Mouse (Mus musculus) frontal cortex, postnatal 14 days (tissue): Measurements from ENCODE around the gene Lrp6.

Experiments used
- DNase-seq, 2 experiments: peaks; one replicate each; pipeline ENCODE4 v3.0.0; 2022; ENCODE audit warnings: low spot score in 2 of 2

Lrp6 gene

DNA sequence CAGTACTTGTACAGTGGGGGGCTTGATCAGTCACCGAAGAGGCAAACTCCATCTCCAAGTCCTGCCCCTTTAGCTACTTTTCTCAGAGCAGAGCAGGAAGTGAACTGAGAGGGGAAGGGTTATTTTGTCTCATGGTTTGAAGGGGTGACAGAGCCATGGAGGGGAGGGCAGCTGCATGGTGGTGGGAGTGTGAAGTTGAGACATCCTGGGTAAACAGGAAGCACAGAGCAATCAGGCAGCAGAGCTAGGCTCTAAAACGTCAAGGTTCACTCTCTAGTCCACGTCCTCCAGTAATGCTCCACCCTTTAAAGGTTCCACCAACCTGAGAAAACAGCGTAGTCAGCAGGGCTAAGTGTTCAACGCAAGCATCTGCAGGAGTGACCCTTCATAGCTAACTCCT lies 129.8 kb downstream of the Lrp6 start:
- no peak for DNase-seq

DNA sequence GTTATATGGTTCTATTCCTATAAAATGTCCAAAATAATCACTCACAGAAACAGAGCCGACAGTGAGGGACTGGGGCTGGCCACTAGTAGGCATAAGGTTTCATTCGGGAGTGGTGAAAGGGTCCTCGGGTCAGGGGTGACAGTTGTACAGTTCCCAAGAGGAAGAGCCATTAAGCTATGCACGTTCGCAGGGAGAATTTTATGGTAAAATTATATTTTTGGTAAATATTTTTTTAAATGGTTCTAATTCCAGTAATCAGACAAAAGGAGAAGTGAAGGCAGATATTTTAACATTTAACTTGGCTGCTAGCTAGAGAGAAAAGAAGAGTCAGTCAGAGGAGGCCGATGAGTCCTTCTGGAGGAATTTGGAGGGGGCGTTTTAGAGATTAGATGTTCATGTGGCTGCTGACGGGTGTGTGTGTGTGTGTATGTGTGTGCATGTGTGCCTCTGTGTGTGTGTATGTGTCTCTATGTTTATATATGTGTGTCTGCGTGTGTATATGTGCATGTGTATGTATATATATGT lies 131.8 kb downstream of the Lrp6 start:
- DNase-seq, result no peak

- no peak for DNase-seq
These were observed 132.7 kb downstream of the Lrp6 start for GRCm38 (mm10) chr6:134434044-134434443.

GRCm38 (mm10) chr6:134433281-134433680 lies 133.5 kb downstream of the Lrp6 start:
- no peak for DNase-seq

GRCm38 (mm10) chr6:134431583-134431982 lies 135.2 kb downstream of the Lrp6 start:
- no peak for DNase-seq

DNA sequence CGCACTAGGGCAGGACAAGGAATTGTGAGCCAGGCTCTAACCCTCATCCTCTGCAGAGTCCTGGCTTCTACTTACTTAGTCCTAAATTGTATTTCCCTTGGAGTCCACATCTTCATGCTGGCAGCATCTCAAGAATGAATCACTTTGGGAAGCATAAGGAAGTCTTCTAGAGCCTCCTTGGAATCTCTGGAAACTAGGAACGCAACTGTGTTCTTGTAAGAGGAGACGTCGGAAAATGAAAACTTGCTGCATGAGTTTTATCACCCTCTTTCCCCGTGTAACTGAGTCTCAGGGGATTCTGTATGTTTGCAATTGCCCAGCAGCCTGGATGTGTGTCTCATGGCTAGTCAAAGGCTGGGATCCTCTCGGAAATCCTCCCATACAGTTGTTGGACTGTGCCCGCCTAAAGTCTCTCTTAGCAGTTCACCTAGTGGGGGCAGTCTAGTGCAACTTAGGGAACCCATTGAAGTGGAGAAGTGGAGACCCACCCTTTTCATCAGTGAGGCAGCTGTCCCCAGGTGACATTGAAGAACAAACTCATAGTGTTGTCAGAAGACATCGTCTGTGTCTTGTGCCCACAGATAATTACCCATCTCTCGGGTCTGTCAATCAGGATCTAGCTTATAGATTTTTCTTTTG lies 136.5 kb downstream of the Lrp6 start:
- no peak for DNase-seq

DNA sequence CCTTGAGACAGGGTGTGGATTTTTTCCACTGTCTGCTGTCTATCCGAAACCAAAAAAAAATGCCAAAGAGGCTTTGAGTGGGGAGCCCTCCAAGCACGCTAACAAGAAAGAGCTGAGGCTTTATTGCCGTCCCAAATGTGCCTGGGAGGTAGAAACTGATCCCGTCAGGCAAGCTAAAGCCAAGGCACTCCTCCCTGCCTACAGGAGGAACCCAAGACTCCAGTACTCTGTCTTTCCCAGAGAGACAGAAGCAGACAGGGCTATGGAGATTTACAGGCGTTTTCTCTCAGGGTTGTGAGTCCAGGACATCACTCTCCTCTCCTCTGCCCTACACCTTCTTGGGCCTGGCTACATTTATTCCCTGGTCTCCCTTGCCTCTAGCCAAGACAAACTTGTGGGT lies 138.3 kb downstream of the Lrp6 start:
- no peak for DNase-seq

GRCm38 (mm10) chr6:134427165-134427564 lies 139.6 kb downstream of the Lrp6 start:
- no peak for DNase-seq

- peak; percentile 27 to 51 for DNase-seq
These were observed 141.5 kb downstream of the Lrp6 start for GRCm38 (mm10) chr6:134425216-134425717.

- no peak for DNase-seq
These were observed 144.8 kb downstream of the Lrp6 start for GRCm38 (mm10) chr6:134421921-134422320.

DNA sequence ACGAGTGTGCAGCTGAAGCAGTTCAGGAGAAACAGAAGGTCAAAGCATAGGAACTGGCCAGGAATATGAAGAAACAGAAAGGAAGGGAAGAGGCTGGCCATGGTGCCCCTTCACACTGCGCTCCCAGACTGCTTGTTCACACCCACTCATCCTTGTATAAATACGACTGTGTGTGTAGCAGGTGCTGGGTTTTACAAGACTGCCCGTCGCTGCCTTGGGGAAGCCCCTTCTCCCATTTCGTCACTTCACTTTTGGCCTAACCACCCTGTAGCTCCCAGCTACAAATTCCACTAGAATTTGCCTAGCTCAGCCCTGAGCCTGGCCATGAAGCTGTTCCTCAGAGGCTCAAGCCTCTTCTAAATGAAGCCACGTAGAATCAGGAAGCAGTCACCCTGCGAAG lies 146.4 kb downstream of the Lrp6 start:
- no peak for DNase-seq

GRCm38 (mm10) chr6:134417886-134418285 lies 148.9 kb downstream of the Lrp6 start:
- no peak for DNase-seq

DNA sequence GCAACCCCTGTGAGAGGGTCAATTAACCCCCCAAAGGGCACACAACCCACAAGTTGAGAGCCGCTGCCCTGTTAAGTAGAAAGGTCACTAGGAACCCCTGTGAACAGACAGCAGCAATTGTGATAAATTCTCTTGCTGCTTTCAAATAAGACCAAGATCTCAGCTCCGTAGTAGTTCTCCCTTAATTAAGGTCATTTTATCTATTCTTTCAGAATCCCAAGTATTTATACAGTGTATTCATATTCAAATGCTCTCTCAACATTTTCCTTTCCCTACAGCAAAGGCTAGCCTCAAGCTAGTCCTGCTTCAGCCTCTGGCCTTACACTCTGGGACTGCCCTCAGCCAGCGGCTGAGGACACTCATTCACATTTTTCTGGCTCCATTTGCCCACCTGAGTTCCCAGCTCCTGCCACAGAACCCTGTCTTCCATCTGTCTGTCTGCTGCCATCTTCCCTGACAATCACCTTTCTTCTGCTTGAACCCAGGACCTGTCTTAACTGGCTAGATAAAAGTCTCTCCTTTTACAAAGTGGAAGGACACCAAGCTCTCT lies 150.1 kb downstream of the Lrp6 start:
- DNase-seq, result no peak

DNA sequence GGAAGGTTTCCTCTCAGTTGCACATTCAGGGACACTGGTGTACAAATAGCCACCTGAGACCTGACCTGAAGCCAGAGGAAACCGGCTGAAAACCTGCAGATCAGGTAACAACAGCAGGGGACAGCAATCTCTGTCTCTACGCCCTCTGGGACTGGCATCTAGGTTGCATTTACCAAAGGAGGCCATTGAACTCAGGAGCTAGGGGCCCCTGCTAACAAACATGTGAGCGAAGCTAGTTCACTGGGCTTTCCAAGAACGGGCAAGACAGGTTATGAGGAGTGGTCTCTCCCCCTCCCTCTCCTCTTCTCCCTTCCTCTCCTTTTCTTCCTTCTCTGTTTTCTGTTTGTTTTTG lies 152.3 kb downstream of the Lrp6 start:
- DNase-seq, result no peak

GRCm38 (mm10) chr6:134413706-134414531 lies 152.8 kb downstream of the Lrp6 start:
- no peak for DNase-seq

DNA sequence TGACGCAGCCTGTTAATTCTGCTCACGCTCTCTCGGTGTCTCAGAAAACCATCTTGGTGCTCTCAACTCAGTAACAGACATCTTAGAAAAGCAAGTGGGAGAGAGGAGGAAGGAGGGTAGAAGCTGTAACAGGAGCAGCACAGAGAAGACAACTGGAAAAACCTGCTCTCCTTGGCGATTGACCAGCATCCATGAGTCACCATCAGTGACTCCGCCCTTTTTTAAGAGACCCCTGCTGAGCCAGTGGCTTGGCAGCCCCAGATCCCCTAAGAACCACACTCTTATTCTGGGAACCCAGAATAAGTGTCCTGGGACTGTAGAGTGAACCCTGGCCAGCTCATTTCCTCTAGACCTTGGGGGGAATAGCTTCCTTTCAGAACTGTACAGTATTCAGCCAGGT lies 159.5 kb downstream of the Lrp6 start:
- no peak for DNase-seq

GRCm38 (mm10) chr6:134403684-134404070 lies 163.1 kb downstream of the Lrp6 start:
- DNase-seq, result no peak

DNA sequence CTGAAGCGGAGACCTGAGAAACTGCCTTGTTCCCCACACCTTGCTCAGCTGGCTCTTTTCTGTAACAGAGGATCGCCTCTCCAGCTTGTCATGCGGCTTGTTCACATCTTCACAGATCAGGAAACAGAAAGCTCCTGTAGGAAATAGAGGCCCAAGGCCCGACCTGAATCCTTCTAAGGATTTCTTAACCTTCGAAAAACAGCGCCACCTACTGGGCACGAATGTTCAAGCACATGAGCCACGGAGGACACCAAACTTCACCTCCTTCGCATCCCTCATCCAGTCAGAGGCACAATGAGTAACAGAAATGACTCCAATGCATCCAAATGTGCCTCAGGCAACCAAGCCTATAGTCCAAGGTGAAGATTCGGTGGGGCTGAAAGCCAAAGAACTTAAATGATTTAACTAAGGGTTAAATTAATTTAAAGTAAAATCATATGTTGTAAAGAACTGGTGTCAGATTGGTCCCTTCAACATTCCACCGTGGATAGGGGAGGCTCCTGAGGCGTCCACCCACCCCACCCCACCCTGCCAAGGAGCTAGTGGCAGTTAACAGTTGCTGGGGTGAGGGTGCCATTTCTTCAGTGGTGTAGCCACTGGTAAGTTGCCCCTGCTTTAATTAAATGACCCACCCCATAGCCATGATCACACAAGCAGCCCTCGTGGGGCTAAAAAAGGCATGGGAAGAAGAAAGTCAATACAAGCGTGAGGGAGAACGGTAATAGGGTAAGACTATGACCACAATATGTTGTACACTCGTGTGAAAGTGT lies 163.7 kb downstream of the Lrp6 start:
- DNase-seq, result peak; percentile 24 to 55
